Mouse (Mus musculus) kidney, postnatal 0 days (tissue): ENCODE measurements at regions not wholly inside any gene's neighbourhood (a gene's known extent, or its start where the extent isn't known, plus 50 kb on each side); places are given as distances from the start of the nearest gene placed in this dataset.

Experiments
- ATAC-seq: fragments of 200-750 bp; cut with Nextera tagmentation; replicated peaks from 2 replicates; pipeline ENCODE4 v1.8.0; 2017; ENCODE audit warnings: low read depth, moderate number of reproducible peaks, moderate TSS enrichment, moderate library complexity; ENCODE audit not compliant: low FRiP score
- DNase-seq: peaks from one replicate; pipeline ENCODE4 v3.0.0-alpha.2; 2016; ENCODE audit warnings: low spot score
- H3K27ac ChIP-seq: fragments of 300-500 bp; sonication (generic); 2 replicates; pipeline ENCODE4 v1.5.1; 2014; ENCODE audit warnings: mild to moderate bottlenecking
- H3K27me3 ChIP-seq: fragments of 300-500 bp; sonication (generic); 2 replicates; pipeline ENCODE4 v1.6.1; 2014; ENCODE audit warnings: low read length, mixed read lengths; ENCODE audit not compliant: insufficient read depth
- H3K36me3 ChIP-seq: fragments of 300-500 bp; sonication (generic); 2 replicates; pipeline ENCODE4 v1.6.1; 2014; ENCODE audit warnings: low read length, mixed read lengths; ENCODE audit not compliant: insufficient read depth
- H3K4me1 ChIP-seq: fragments of 300-500 bp; sonication (generic); replicated peaks from 2 replicates; pipeline ENCODE4 v1.6.1; 2014; ENCODE audit warnings: antibody characterized with exemption, low read length, mixed read lengths; ENCODE audit not compliant: insufficient read depth
- H3K4me2 ChIP-seq: fragments of 300-500 bp; sonication (generic); 2 replicates; pipeline ENCODE4 v1.6.1; 2014; ENCODE audit warnings: mild to moderate bottlenecking, low read length, moderate library complexity, mixed read lengths
- H3K4me3 ChIP-seq: fragments of 300-500 bp; sonication (generic); replicated peaks from 2 replicates; pipeline ENCODE4 v1.5.1; 2014; ENCODE audit warnings: low read depth, low read length
- H3K9ac ChIP-seq: fragments of 300-500 bp; sonication (generic); 2 replicates; pipeline ENCODE4 v1.6.1; 2014; ENCODE audit warnings: low read depth, low read length
- H3K9me3 ChIP-seq: fragments of 300-500 bp; sonication (generic); replicated peaks from 2 replicates; pipeline ENCODE4 v1.6.1; 2016; ENCODE audit warnings: low read length, inconsistent platforms, mixed read lengths
- CTCF ChIP-seq: IDR thresholded peaks from 2 replicates; pipeline ENCODE4 v1.5.1; 2016; ENCODE audit warnings: antibody characterized with exemption, low read depth, mild to moderate bottlenecking, moderate library complexity
- WGBS: fragments of 180-500 bp; shearing (Covaris S2); extraction: QIAGEN DNeasy Blood & Tissue Kit; methylation state at CpG from one replicate; pipeline ENCODE4 v1.1.7; 2014; 5-methylcytosine and 5-hydroxymethylcytosine counted together

DNA sequence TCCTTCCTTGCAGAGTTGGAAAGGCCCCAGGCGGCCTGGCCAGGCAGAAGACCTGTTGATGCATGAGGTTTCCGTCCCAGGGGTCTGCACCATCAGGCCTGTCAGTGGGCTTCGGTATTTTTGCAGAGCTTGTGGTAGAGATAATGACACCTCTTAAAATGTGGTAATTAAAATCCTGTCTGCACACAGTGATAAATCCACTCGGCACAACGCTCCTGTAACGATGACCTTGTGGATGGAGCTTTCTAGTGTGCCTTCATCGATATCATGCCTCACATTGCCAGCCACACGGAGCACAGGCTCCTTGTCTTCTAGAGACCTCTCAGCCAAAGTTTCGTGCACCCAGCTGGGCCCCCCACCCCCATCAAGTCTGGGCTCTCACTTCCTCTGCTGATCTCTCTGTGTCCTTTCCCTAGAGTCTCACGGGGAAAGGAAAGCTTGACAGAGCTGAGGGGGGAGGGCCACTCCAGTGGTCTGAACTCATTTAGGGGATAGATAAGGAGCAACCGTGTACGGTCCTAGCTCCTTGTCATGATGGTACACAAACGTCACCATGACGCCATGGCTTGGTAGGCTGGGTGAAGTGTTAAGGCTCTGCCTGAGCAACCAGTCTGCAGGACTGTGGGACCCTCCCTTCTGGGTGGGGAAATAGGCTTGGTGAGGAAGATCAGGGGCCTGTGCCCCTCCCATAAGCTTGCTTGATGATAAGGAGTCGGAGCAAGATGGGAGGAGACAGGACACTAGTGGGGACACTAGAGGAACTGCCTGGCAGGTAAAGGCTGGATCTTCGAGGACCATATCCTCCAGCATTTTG, 145.9 kb downstream of the Kif26a start:
- Histone ChIP-seq H3K27me3 (peaks cover 4% of the 10 kb centered on the region; the same call in 1 of the 2 replicates), H3K9me3 (no peaks in the 10 kb centered on the region), H3K27ac (no peak overlapping the region), H3K4me2 (no peak overlapping the region), H3K9ac (no peak overlapping the region), H3K4me3 (no peak overlapping the region), H3K4me1 (no peaks in the 10 kb centered on the region), H3K36me3 (no peaks in the 10 kb centered on the region)
- no peak for TF ChIP-seq CTCF
- ATAC-seq: no peak
- WGBS: 64% methylated on average over 16 of the region's 16 CpGs
- DNase-seq: no peak

DNA sequence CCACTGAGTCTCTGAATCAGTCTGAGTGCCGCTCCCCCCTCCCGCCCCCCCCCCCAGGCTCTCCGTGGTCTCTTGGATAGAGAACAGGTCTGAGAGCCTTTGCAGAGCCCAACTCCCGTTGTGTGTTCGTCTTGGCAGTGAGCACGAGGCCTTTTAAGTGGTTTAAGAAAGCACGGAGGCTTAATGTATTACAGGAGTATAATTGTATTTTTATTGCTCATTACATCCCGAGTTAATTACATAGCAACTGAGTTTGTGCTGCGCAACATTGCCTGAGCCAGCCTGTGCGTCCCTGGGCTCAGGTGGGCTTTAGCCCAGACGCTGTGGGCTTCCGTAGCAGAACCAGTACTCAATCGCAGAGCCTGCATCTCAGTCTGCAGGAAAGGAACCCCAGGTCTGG, 147.1 kb downstream of the Kif26a start:
- Histone ChIP-seq H3K4me1 (no peaks in the 10 kb centered on the region), H3K9me3 (no peaks in the 10 kb centered on the region), H3K27me3 (peaks cover 4% of the 10 kb centered on the region; the same call in 1 of the 2 replicates), H3K36me3 (no peaks in the 10 kb centered on the region), H3K27ac (no peak overlapping the region), H3K4me2 (no peak overlapping the region), H3K9ac (no peak overlapping the region), H3K4me3 (no peak overlapping the region)
- TF ChIP-seq CTCF: no peak
- WGBS: 52% methylated on average over 13 of the region's 13 CpGs
- ATAC-seq (no peak), DNase-seq (no peak)

DNA sequence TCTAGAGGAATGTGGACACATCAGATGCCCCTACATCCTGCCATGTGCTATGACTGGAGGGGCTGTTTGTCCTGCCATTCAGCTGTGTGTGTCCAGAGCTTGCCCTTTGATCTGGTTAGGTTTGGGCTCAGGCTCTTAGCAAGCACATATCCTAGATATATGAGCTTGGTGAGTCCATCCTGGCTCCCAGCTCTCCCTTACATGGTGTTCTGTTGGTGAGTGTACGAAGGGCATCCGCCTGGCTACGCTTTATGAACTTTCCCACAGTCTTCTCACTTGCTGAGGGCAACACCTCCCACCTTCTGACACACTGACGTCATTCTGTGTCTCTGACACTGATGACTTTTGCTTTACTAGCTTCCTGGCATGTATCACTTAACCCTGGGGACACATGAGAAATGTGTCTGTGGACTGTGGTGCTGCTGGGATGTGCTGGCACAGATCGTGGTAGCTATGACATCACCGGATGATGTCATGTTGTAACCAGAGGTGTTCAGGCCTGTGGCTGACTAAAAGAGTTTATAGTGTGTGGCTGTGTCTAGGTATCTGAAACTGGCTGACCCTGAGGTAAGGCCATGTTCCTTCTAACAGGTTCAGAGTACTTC, 149.4 kb downstream of the Kif26a start:
- H3K4me1 ChIP-seq: no peaks in the 10 kb centered on the region
- H3K27me3 ChIP-seq: peaks cover 6% of the 10 kb centered on the region; the same call in 1 of the 2 replicates
- no peaks in the 10 kb centered on the region for H3K36me3 ChIP-seq
- no peak for TF ChIP-seq CTCF
- WGBS: 49% methylated on average over 6 of the region's 6 CpGs
- H3K9me3 ChIP-seq: no peaks in the 10 kb centered on the region
- peak; percentile 44 for DNase-seq
- no peak overlapping the region for H3K27ac ChIP-seq
- no peak overlapping the region for H3K9ac ChIP-seq
- no peak overlapping the region for H3K4me3 ChIP-seq
- peak; percentile 76 for ATAC-seq
- H3K4me2 ChIP-seq: no peak overlapping the region

DNA sequence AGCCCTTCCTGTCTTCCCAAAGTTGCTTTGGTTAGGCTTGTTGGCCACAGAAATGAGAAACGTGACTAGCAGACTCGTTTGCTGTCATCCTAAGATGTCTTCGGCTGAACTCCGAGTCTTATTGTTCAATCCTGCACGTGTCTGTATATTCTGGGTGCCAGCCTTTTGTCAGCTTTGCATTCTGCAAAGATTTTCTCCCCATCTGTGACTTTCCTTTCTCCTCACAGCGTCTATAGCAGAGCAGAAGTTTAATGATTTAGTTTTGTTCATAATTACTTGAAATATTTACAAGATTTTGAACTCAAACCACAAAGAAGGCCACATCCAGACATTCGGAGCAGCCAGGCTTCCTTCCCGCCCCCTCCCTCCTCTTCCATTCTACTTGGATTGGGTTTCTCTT, 152.5 kb downstream of the Kif26a start:
- DNase-seq: no peak
- no peak for ATAC-seq
- Histone ChIP-seq H3K27me3 (peaks cover 18% of the 10 kb centered on the region), H3K27ac (no peak overlapping the region), H3K4me3 (no peak overlapping the region), H3K9ac (no peak overlapping the region), H3K36me3 (no peaks in the 10 kb centered on the region), H3K4me1 (peaks cover 7% of the 10 kb centered on the region; the same call in 1 of the 2 replicates), H3K9me3 (no peaks in the 10 kb centered on the region), H3K4me2 (no peak overlapping the region)
- TF ChIP-seq CTCF: no peak
- 84% methylated on average over 8 of the region's 8 CpGs for WGBS

DNA sequence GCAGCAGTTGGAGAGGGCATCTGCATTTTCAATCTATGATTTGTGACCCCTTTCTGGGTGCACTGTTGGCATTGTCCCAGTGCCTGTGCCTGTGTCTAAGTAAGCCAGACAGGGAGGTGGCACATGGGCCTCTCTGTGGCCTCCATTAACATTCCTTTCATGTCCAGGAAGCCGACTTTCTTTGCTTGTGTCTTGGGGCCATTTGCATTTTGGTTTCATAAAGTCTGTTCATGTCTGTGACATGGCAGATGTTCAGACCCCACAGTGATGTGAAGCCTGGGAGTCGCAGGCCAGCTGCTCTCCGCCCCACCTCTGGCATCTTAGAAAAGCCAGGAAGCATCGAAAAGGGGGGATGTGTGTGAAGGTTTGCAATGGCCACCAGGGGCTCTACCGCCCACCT, 153.1 kb downstream of the Kif26a start:
- no peak overlapping the region for H3K27ac ChIP-seq
- WGBS: 67% methylated on average over 5 of the region's 5 CpGs
- H3K9ac ChIP-seq: no peak overlapping the region
- H3K4me3 ChIP-seq: no peak overlapping the region
- no peaks in the 10 kb centered on the region for H3K9me3 ChIP-seq
- no peak for TF ChIP-seq CTCF
- DNase-seq: no peak
- H3K27me3 ChIP-seq: peaks cover 18% of the 10 kb centered on the region
- no peak overlapping the region for H3K4me2 ChIP-seq
- ATAC-seq: no peak
- peaks cover 7% of the 10 kb centered on the region; the same call in 1 of the 2 replicates for H3K4me1 ChIP-seq
- H3K36me3 ChIP-seq: no peaks in the 10 kb centered on the region

DNA sequence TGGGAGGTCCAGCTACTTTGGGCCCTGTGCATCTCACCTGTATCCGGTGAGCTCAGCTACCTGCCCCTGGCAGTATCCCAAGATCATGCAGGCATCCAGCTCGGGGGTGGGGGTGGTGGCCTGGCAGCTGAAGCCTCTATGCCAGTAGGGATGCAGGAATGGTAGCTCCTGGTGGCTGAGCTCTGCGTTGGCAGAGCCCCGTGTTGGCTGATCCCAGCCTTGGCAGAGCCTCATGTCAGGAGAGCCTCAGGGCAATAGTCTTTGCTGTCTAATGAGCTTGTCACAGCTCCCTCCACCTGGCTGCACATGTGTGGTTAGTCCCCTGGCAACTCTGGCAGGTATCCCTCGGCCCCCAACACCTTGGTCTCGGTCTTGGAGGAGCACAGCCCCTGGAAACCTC, 153.6 kb downstream of the Kif26a start:
- peaks cover 18% of the 10 kb centered on the region for H3K27me3 ChIP-seq
- H3K27ac ChIP-seq: no peak overlapping the region
- no peak overlapping the region for H3K9ac ChIP-seq
- WGBS: 76% methylated on average over 6 of the region's 6 CpGs
- DNase-seq (no peak), ATAC-seq (no peak)
- H3K4me2 ChIP-seq: no peak overlapping the region
- peaks cover 7% of the 10 kb centered on the region; the same call in 1 of the 2 replicates for H3K4me1 ChIP-seq
- H3K36me3 ChIP-seq: no peaks in the 10 kb centered on the region
- H3K9me3 ChIP-seq: no peaks in the 10 kb centered on the region
- no peak for TF ChIP-seq CTCF
- no peak overlapping the region for H3K4me3 ChIP-seq
